In the genomic region with DNA sequence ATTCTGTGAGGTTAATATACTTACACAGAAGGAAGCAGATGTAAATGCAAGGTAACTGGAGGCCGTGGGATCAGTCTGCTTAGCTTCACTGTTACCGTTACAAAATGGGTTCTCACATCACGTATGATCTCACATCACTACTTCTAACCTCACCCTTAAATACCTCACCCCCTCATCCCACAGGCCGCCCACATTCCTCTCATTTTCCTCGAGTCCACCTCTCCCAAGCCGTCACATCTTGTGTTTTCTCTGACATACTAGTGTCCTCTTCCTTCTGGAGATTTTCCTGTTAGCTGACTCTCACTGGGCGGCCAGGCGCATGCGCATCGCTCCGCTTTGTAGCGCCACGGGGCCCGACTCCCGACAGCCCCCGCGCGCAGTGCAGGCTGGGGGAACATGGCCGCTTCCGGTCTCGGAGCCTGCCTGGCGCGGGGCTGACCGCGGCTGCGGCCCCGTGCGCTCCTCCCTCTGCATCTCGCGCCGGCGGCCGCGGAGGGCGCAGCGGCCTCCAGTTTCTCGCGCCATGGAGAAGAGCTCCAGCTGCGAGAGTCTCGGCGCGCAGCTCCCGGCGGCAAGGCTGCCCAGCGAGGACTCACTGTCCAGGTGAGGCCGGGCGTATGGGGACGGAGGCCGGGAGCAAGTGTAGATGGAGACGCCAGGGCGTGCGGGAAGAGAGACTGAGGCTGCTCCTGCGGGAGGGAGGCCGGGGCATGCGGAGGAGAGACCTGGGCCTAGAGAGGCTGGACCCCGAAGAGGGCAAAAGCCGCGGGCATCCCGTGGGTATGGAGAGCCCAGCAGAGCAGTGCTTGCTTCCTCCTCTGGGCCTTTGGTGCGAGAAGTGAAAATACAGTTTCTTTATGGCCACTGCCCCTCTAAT, we compare ENCODE assay signal across 7 mouse cellular contexts. TPM values are rescaled to one million over a fixed set of nuclear protein-coding genes. Genes with fewer than 3 reads are reported as not detected.
A peak's percentile ranks its signal among the peaks of the same experiment; 100 is the strongest.
DNase-seq lines count a peak whose midpoint lies in the region; ATAC-seq and TF ChIP-seq lines count a peak whose summit lies in the region.

No protein-coding gene starts in this region.

- H3K36me3 ChIP-seq in embryonic facial prominence, embryonic 11.5 days (replicated peaks; ENCODE audit: control insufficient read depth, insufficient read depth, low read depth, low read length) = no peaks in the 10 kb centered on the region
- H3K36me3 ChIP-seq in kidney, adult 2 months (ENCODE audit: control insufficient read depth, insufficient read depth, low read length) = no peaks in the 10 kb centered on the region
- H3K36me3 ChIP-seq in limb, embryonic 12.5 days = 0 out of 2 replicates have a peak, but pooled peaks cover 6% of the 10 kb centered on the region
- no peaks in the 10 kb centered on the region for H3K36me3 ChIP-seq in midbrain, embryonic 15.5 days (replicated peaks)
- H3K36me3 ChIP-seq in spleen, adult 2 months (ENCODE audit: control insufficient read depth, insufficient read depth, low read length) = no peaks in the 10 kb centered on the region

- TF ChIP-seq POLR2A in kidney, adult 2 months (IDR thresholded peaks at IDR 0.05; ENCODE audit: low read depth, low read length) = peak; percentile 40
- peak; percentile 79 for TF ChIP-seq POLR2A in spleen, adult 2 months (IDR thresholded peaks at IDR 0.05; ENCODE audit: low read depth, low read length)

- peak; percentile 99 for ATAC-seq in embryonic facial prominence, embryonic 11.5 days (replicated peaks; ENCODE audit: insufficient number of reproducible peaks, low FRiP score, low TSS enrichment, low read depth)
- ATAC-seq in limb, embryonic 12.5 days (ENCODE audit: insufficient number of reproducible peaks, insufficient read depth, low FRiP score, low TSS enrichment, low read depth) = peak; percentile 97
- ATAC-seq in midbrain, embryonic 15.5 days (replicated peaks) = peak; percentile 100

- no peaks in the 10 kb centered on the region for H3K9me3 ChIP-seq in embryonic facial prominence, embryonic 11.5 days (replicated peaks; ENCODE audit: control insufficient read depth, low read length)
- peaks cover 6% of the 10 kb centered on the region; the same call in 1 of the 2 replicates for H3K9me3 ChIP-seq in limb, embryonic 12.5 days
- no peaks in the 10 kb centered on the region for H3K9me3 ChIP-seq in midbrain, embryonic 15.5 days

- H3K4me1 ChIP-seq in embryonic facial prominence, embryonic 11.5 days (ENCODE audit: control insufficient read depth, insufficient read depth, low read length) = no peaks in the 10 kb centered on the region
- H3K4me1 ChIP-seq in kidney, adult 2 months (ENCODE audit: control insufficient read depth, insufficient read depth, low read length) = no peaks in the 10 kb centered on the region
- H3K4me1 ChIP-seq in limb, embryonic 12.5 days (replicated peaks) = peaks cover 9% of the 10 kb centered on the region
- H3K4me1 ChIP-seq in midbrain, embryonic 15.5 days = peaks cover 17% of the 10 kb centered on the region
- H3K4me1 ChIP-seq in spleen, adult 2 months (ENCODE audit: control insufficient read depth, insufficient read depth, insufficient read length) = no peaks in the 10 kb centered on the region

- no peaks in the 10 kb centered on the region for H3K27me3 ChIP-seq in embryonic facial prominence, embryonic 11.5 days (ENCODE audit: control insufficient read depth, insufficient read depth, low read length)
- no peaks in the 10 kb centered on the region for H3K27me3 ChIP-seq in kidney, adult 2 months (replicated peaks; ENCODE audit: control insufficient read depth, insufficient read depth, low read length)
- no peaks in the 10 kb centered on the region for H3K27me3 ChIP-seq in limb, embryonic 12.5 days
- H3K27me3 ChIP-seq in midbrain, embryonic 15.5 days (replicated peaks) = no peaks in the 10 kb centered on the region
- no peaks in the 10 kb centered on the region for H3K27me3 ChIP-seq in spleen, adult 2 months (ENCODE audit: control insufficient read depth, insufficient read depth, low read length)

- peak overlapping the region; percentile 60 for H3K4me3 ChIP-seq in embryonic facial prominence, embryonic 11.5 days (ENCODE audit: low read depth, low read length)
- H3K4me3 ChIP-seq in kidney, adult 2 months (ENCODE audit: insufficient read depth, low read depth, low read length) = peak overlapping the region; percentile 98
- peak overlapping the region; percentile 94 for H3K4me3 ChIP-seq in limb, embryonic 12.5 days (replicated peaks)
- H3K4me3 ChIP-seq in midbrain, embryonic 15.5 days = peak overlapping the region; percentile 65
- H3K4me3 ChIP-seq in spleen, adult 2 months (ENCODE audit: extremely low read depth, insufficient read depth, insufficient read length) = peak overlapping the region; percentile 94

- H3K27ac ChIP-seq in embryonic facial prominence, embryonic 11.5 days (replicated peaks; ENCODE audit: low read depth, low read length) = peak overlapping the region; percentile 41
- H3K27ac ChIP-seq in kidney, adult 2 months (ENCODE audit: insufficient read depth, low read depth, low read length) = peak overlapping the region; percentile 94
- H3K27ac ChIP-seq in limb, embryonic 12.5 days = peak overlapping the region; percentile 96
- peak overlapping the region; percentile 85 for H3K27ac ChIP-seq in midbrain, embryonic 15.5 days
- H3K27ac ChIP-seq in spleen, adult 2 months (ENCODE audit: insufficient read depth, low read length) = peak overlapping the region; percentile 91

- TF ChIP-seq CTCF in kidney, adult 2 months (conservative IDR thresholded peaks at IDR 0.05; ENCODE audit: insufficient read depth, insufficient read length, low read depth, low read length) = no peak
- no peak for TF ChIP-seq CTCF in spleen, adult 2 months (IDR thresholded peaks at IDR 0.05; ENCODE audit: extremely low read depth, insufficient read depth, insufficient read length, insufficient replicate concordance)

- WGBS in embryonic facial prominence, embryonic 11.5 days = 2% methylated on average over 59 of the region's 60 CpGs
- WGBS in kidney, adult 2 months = under 1% methylated on average over 60 of the region's 60 CpGs
- WGBS in limb, embryonic 12.5 days = 1% methylated on average over 60 of the region's 60 CpGs
- under 1% methylated on average over 60 of the region's 60 CpGs for WGBS in midbrain, embryonic 15.5 days
- under 1% methylated on average over 60 of the region's 60 CpGs for WGBS in spleen, adult 2 months

- H3K9ac ChIP-seq in embryonic facial prominence, embryonic 11.5 days (replicated peaks; ENCODE audit: low read length) = peak overlapping the region; percentile 80
- H3K9ac ChIP-seq in limb, embryonic 12.5 days (replicated peaks) = peak overlapping the region; percentile 99
- H3K9ac ChIP-seq in midbrain, embryonic 15.5 days = peak overlapping the region; percentile 90

- H3K4me2 ChIP-seq in embryonic facial prominence, embryonic 11.5 days (ENCODE audit: low read depth, low read length) = peak overlapping the region; percentile 60
- peak overlapping the region; percentile 75 for H3K4me2 ChIP-seq in limb, embryonic 12.5 days
- peak overlapping the region; percentile 63 for H3K4me2 ChIP-seq in midbrain, embryonic 15.5 days

- DNase-seq in adrenal gland, postnatal 14 days = peak; percentile 99
- DNase-seq in embryonic facial prominence, embryonic 11.5 days (ENCODE audit: low spot score) = peak; percentile 96
- peak; percentile 96 to 97 for DNase-seq in heart, adult 18-20 months
- DNase-seq in kidney, adult 2 months = peak; percentile 98
- DNase-seq in spleen, adult 2 months (ENCODE audit: low read depth in 1 of 2, low spot score in 2 of 2) = peak; percentile 83 to 96

RNA-seq across cellular contexts. Expression of a gene that starts 0.8 kb away (rescaled TPM):
- total RNA-seq in adrenal gland, postnatal 14 days (2021) = 65.8 and 74.0 TPM in 2 replicates
- polyA plus RNA-seq in embryonic facial prominence, embryonic 11.5 days (2014; fragmentation: Nextera tagmentation; extraction: Ambion mirVana) = 89.5 and 90.1 TPM in 2 replicates
- 10 to 100 TPM; 18.5 to 20.0 TPM for total RNA-seq in heart, adult 18-20 months (2021)
- 25.2 and 32.2 TPM in 2 replicates for polyA plus RNA-seq in kidney, adult 2 months (2012; rRNA removed)
- polyA plus RNA-seq in limb, embryonic 12.5 days (2016; fragmentation: Nextera tagmentation; extraction: Ambion mirVana) = 86.7 and 90.1 TPM in 2 replicates
- 53.2 and 54.6 TPM in 2 replicates for polyA plus RNA-seq in midbrain, embryonic 15.5 days (2015; fragmentation: Nextera tagmentation; extraction: Ambion mirVana)
- polyA plus RNA-seq in spleen, adult 2 months (2012; rRNA removed) = 22.3 and 30.7 TPM in 2 replicates

Comparison
In these comparisons a context has a peak if more than half of its experiments do, and no peak if none do; other contexts are left out.
1. Peak in every context shown above with its lines: DNase-seq, ATAC-seq, H3K4me3 ChIP-seq and H3K27ac ChIP-seq.
2. H3K27ac ChIP-seq: peak in every context shown above with its lines; median percentile 96 in limb, embryonic 12.5 days; 94 in kidney, adult 2 months; 91 in spleen, adult 2 months; 85 in midbrain, embryonic 15.5 days; 41 in embryonic facial prominence, embryonic 11.5 days.